Mouse (Mus musculus) CH12.LX (cell line): ENCODE results near the gene Zfp777. TPM values are rescaled to one million over a fixed set of nuclear protein-coding genes. Genes with fewer than 3 reads are reported as not detected.
A peak's percentile ranks its signal among the peaks of the same experiment; 100 is the strongest.

Experiments used
- DNase-seq: peaks from one replicate; pipeline ENCODE4 v3.0.0-alpha.2; 2013; ENCODE audit errors: extremely low read depth
- H3K27ac ChIP-seq: 2 replicates; pipeline ENCODE4 v1.5.1; 2012; ENCODE audit warnings: low read depth, mild to moderate bottlenecking, control low read depth, moderate library complexity; ENCODE audit not compliant: insufficient read depth
- H3K27me3 ChIP-seq: replicated peaks from 2 replicates; pipeline ENCODE3; 2012; ENCODE audit warnings: inconsistent platforms
- H3K36me3 ChIP-seq, 2 experiments: replicated peaks in 1 of 2; 2 replicates each; pipeline versions ENCODE3 to v1.6.1; 2012; ENCODE audit warnings: inconsistent platforms in 1 of 2, low read length in 1 of 2, mild to moderate bottlenecking in 1 of 2, mixed read lengths in 1 of 2, moderate library complexity in 1 of 2; ENCODE audit not compliant: control insufficient read depth in 1 of 2, insufficient read depth in 1 of 2
- H3K4me1 ChIP-seq, 2 experiments: 2 replicates each; pipeline ENCODE4 v1.6.1; 2012; ENCODE audit warnings: inconsistent platforms in 1 of 2, moderate library complexity in 1 of 2; ENCODE audit not compliant: insufficient read depth in 2 of 2, control insufficient read depth in 1 of 2
- H3K4me2 ChIP-seq: 2 replicates; pipeline ENCODE4 v1.6.1; 2012; ENCODE audit warnings: low read depth, mild to moderate bottlenecking, control low read depth; ENCODE audit not compliant: poor library complexity, insufficient read depth, severe bottlenecking
- H3K4me3 ChIP-seq, 3 experiments: fragments of 150-350 bp in 1 of 3; sonication (generic) in 1 of 3; replicated peaks in 1 of 3; 2 replicates each; pipeline versions ENCODE3 to v1.5.1; 2011 to 2012; ENCODE audit warnings: low read depth in 2 of 3, low read length in 2 of 3, mild to moderate bottlenecking in 2 of 3, moderate library complexity in 2 of 3, control low read depth in 1 of 3, improper control_type of control experiment in 1 of 3, inconsistent platforms in 1 of 3, mixed read lengths in 1 of 3; ENCODE audit not compliant: poor library complexity in 1 of 3
- H3K79me2 ChIP-seq: replicated peaks from 2 replicates; pipeline ENCODE4 v1.6.1; 2012; ENCODE audit warnings: mild to moderate bottlenecking, moderate library complexity; ENCODE audit not compliant: control insufficient read depth, poor library complexity, insufficient read depth, severe bottlenecking; ENCODE audit errors: extremely low read depth
- H3K9ac ChIP-seq: 2 replicates; pipeline ENCODE4 v1.6.1; 2012; ENCODE audit warnings: low read depth, mild to moderate bottlenecking, control low read depth, moderate library complexity; ENCODE audit not compliant: insufficient read depth
- H3K9me3 ChIP-seq: replicated peaks from 2 replicates; pipeline ENCODE3; 2012; ENCODE audit warnings: low read length, inconsistent platforms, mixed read lengths
- BHLHE40 ChIP-seq: IDR thresholded peaks from 2 replicates; pipeline ENCODE4 v1.6.1; 2011; ENCODE audit warnings: mild to moderate bottlenecking, low read depth, low read length, improper control_type of control experiment
- CTCF ChIP-seq, 2 experiments: IDR thresholded peaks in 1 of 2; conservative IDR thresholded peaks in 1 of 2; 2 replicates each; pipeline ENCODE4 v1.5.1; 2011 to 2012; ENCODE audit warnings: low read depth in 2 of 2, low read length in 2 of 2, improper control_type of control experiment in 1 of 2, inconsistent platforms in 1 of 2, mild to moderate bottlenecking in 1 of 2, moderate library complexity in 1 of 2
- ELF1 ChIP-seq: IDR thresholded peaks from 2 replicates; pipeline ENCODE4 v1.6.1; 2014; ENCODE audit warnings: low read depth, mild to moderate bottlenecking, inconsistent platforms, low read length, improper control_type of control experiment
- EP300 ChIP-seq: IDR thresholded peaks from 2 replicates; pipeline ENCODE4 v1.6.1; 2011; ENCODE audit warnings: low read length, improper control_type of control experiment
- ETS1 ChIP-seq: conservative IDR thresholded peaks from 2 replicates; pipeline ENCODE4 v1.6.1; 2012; ENCODE audit warnings: low read depth, mild to moderate bottlenecking, inconsistent platforms, low read length, improper control_type of control experiment, moderate library complexity
- HCFC1 ChIP-seq: IDR thresholded peaks from 2 replicates; pipeline ENCODE4 v1.6.1; 2012; ENCODE audit warnings: low read depth, mild to moderate bottlenecking, inconsistent platforms, low read length, improper control_type of control experiment
- JUN ChIP-seq: IDR thresholded peaks from 2 replicates; pipeline ENCODE4 v1.6.1; 2011; ENCODE audit warnings: low read depth, mild to moderate bottlenecking, low read length, improper control_type of control experiment, moderate library complexity; ENCODE audit not compliant: insufficient read depth
- JUND ChIP-seq: conservative IDR thresholded peaks from 2 replicates; pipeline ENCODE4 v1.6.1; 2011; ENCODE audit warnings: low read depth, low read length, improper control_type of control experiment
- KAT2A ChIP-seq: IDR thresholded peaks from 2 replicates; pipeline ENCODE4 v1.6.1; 2012; ENCODE audit warnings: low read length, improper control_type of control experiment, inconsistent platforms; ENCODE audit not compliant: insufficient replicate concordance
- MAX ChIP-seq: IDR thresholded peaks from 2 replicates; pipeline ENCODE4 v1.6.1; 2011; ENCODE audit warnings: low read length, improper control_type of control experiment
- MAZ ChIP-seq: IDR thresholded peaks from 2 replicates; pipeline ENCODE4 v1.6.1; 2012; ENCODE audit warnings: low read depth, mild to moderate bottlenecking, inconsistent platforms, low read length, improper control_type of control experiment, moderate library complexity
- MEF2A ChIP-seq: IDR thresholded peaks from 2 replicates; pipeline ENCODE4 v1.6.1; 2014; ENCODE audit warnings: low read depth, mild to moderate bottlenecking, inconsistent platforms, low read length, improper control_type of control experiment, borderline replicate concordance
- NELFE ChIP-seq: IDR thresholded peaks from 2 replicates; pipeline ENCODE4 v1.6.1; 2011; ENCODE audit warnings: low read depth, low read length, improper control_type of control experiment
- NRF1 ChIP-seq: IDR thresholded peaks from 2 replicates; pipeline ENCODE4 v1.6.1; 2014; ENCODE audit warnings: low read depth, mild to moderate bottlenecking, inconsistent platforms, low read length, improper control_type of control experiment, moderate library complexity
- PAX5 ChIP-seq: IDR thresholded peaks from 2 replicates; pipeline ENCODE4 v1.6.1; 2012; ENCODE audit warnings: low read length, inconsistent platforms, mixed read lengths
- POLR2A ChIP-seq: IDR thresholded peaks from 2 replicates; pipeline ENCODE4 v1.6.1; 2011; ENCODE audit warnings: low read depth, mild to moderate bottlenecking, improper control_type of control experiment, low read length
- RAD21 ChIP-seq: IDR thresholded peaks from 2 replicates; pipeline ENCODE4 v1.6.1; 2011; ENCODE audit warnings: low read depth, mild to moderate bottlenecking, low read length, improper control_type of control experiment, moderate library complexity
- SMC3 ChIP-seq: IDR thresholded peaks from 2 replicates; pipeline ENCODE4 v1.6.1; 2011; ENCODE audit warnings: low read depth, low read length, improper control_type of control experiment
- TCF12 ChIP-seq: IDR thresholded peaks from 2 replicates; pipeline ENCODE4 v1.6.1; 2014; ENCODE audit warnings: low read depth, mild to moderate bottlenecking, inconsistent platforms, low read length, improper control_type of control experiment
- UBTF ChIP-seq: IDR thresholded peaks from 2 replicates; pipeline ENCODE4 v1.6.1; 2012; ENCODE audit warnings: low read depth, mild to moderate bottlenecking, inconsistent platforms, low read length, improper control_type of control experiment, moderate library complexity
- ZC3H11A ChIP-seq: IDR thresholded peaks from 2 replicates; pipeline ENCODE4 v1.6.1; 2012; ENCODE audit warnings: low read depth, mild to moderate bottlenecking, inconsistent platforms, low read length, improper control_type of control experiment
- ZKSCAN1 ChIP-seq: IDR thresholded peaks from 2 replicates; pipeline ENCODE4 v1.6.1; 2012; ENCODE audit warnings: low read depth, inconsistent platforms, low read length, improper control_type of control experiment, borderline replicate concordance
- ZMIZ1 ChIP-seq: IDR thresholded peaks from 2 replicates; pipeline ENCODE4 v1.6.1; 2012; ENCODE audit warnings: low read depth, mild to moderate bottlenecking, inconsistent platforms, low read length, improper control_type of control experiment
- ZNF384 ChIP-seq: IDR thresholded peaks from 2 replicates; pipeline ENCODE4 v1.6.1; 2012; ENCODE audit warnings: low read depth, low read length, improper control_type of control experiment, inconsistent platforms
- dilution Hi-C: fragments of 300-500 bp; cut with MboI; formaldehyde crosslinking; loops from 2 replicates; pipeline ENCODE4 v1.14.3; 2020; ENCODE audit warnings: low sequenced_read_pairs; ENCODE audit not compliant: extremely low pct_unique_long_range_greater_than_20kb, extremely low pct_ligation_motif_present
- in situ Hi-C: fragments of 300-500 bp; cut with MboI; formaldehyde crosslinking; loops from 3 replicates; pipeline ENCODE4 v1.14.3; 2019; ENCODE audit warnings: low sequenced_read_pairs, low pct_ligation_motif_present, low pct_unique_long_range_greater_than_20kb, mixed read lengths
- polyA plus RNA-seq: library from polyadenylated mRNA; unstranded; fragments of >175 nt; gene quantifications from 2 replicates; pipeline ENCODE4 v1.2.1, GENCODE M21; 2012; ENCODE audit warnings: low read depth; ENCODE audit not compliant: insufficient read length
- total RNA-seq, 2 experiments: library from RNA; depleted of rRNA; stranded (reverse); fragments of 300-350 nt in 1 of 2; fragments of >200 nt in 1 of 2; gene quantifications; 2 replicates each; pipeline ENCODE4 v1.2.3; 2012 to 2014

The Zfp777 gene
- total and polyA plus RNA-seq, 3 experiments = 7.1 to 16.5 (median 13.6) TPM

- no peaks in the 10 kb centered on the region for H3K79me2 ChIP-seq
- H3K9ac ChIP-seq = no peak overlapping the region
- peaks cover 5% of the 10 kb centered on the region in 2 experiments for H3K36me3 ChIP-seq
- 0 out of 2 replicates have a peak, but pooled peaks have one; percentile 14 for TF ChIP-seq BHLHE40
- peak; percentile 15 for TF ChIP-seq RAD21
- peak; percentile 62 for TF ChIP-seq ELF1
- peak; percentile 64; the same call in 1 of the 2 replicates for TF ChIP-seq NRF1
- TF ChIP-seq TCF12 = peak; percentile 60
- TF ChIP-seq MAX = peak; percentile 16; the same call in 1 of the 2 replicates
- no peak for TF ChIP-seq PAX5
- peak; percentile 48; the same call in 1 of the 2 replicates for TF ChIP-seq NELFE
- TF ChIP-seq KAT2A = 0 out of 2 replicates have a peak, but pooled peaks have one; percentile 44
- TF ChIP-seq HCFC1 = peak; percentile 75
- no peak for TF ChIP-seq ZC3H11A
- peak in 1 of 2 experiments; percentile 86; a peak in 2 of 4 replicates for TF ChIP-seq CTCF (conservative IDR thresholded peaks at IDR 0.05 in 1 of 2, IDR thresholded peaks at IDR 0.05 in 1 of 2; ENCODE audit: low read depth in 2 of 2, low read length in 2 of 2)
- peak; percentile 37; the same call in 1 of the 2 replicates for TF ChIP-seq MEF2A
- TF ChIP-seq UBTF = peak; percentile 59; the same call in 1 of the 2 replicates
- no peak for TF ChIP-seq JUN
- TF ChIP-seq SMC3 = peak; percentile 66
- no peak for TF ChIP-seq ETS1
- peak; percentile 82 for TF ChIP-seq ZNF384
- no peak for TF ChIP-seq ZMIZ1
- TF ChIP-seq EP300 = no peak
- TF ChIP-seq POLR2A = peak; percentile 41; the same call in 1 of the 2 replicates
- no peak for TF ChIP-seq ZKSCAN1
- peak; percentile 99 for TF ChIP-seq MAZ
- TF ChIP-seq JUND = no peak
- no peaks in the 10 kb centered on the region for H3K27me3 ChIP-seq
- peaks cover 0 to 9% of the 10 kb centered on the region in 2 experiments; a peak in 2 of 4 replicates for H3K4me1 ChIP-seq
- H3K9me3 ChIP-seq = no peaks in the 10 kb centered on the region
- peak overlapping the region in 2 of 3 experiments; percentile 2 to 39 for H3K4me3 ChIP-seq
- no peak overlapping the region for H3K27ac ChIP-seq
- H3K4me2 ChIP-seq = peak overlapping the region; percentile 57
- dilution Hi-C loops = no loop called here
- DNase-seq = peak; percentile 65
- in situ Hi-C loops = no loop called here
Measured at GRCm38 (mm10) chr6:48016090-48016521, 32.6 kb downstream of the Zfp777 start.
